Mouse (Mus musculus) embryonic fibroblast, embryonic 13.5 days (primary cell): Measurements from ENCODE around the gene Ctrb1. TPM values are rescaled to one million over a fixed set of nuclear protein-coding genes. Genes with fewer than 3 reads are reported as not detected.

Source experiments
- H3K27ac ChIP-seq: 2 replicates; pipeline ENCODE4 v1.5.1; 2012; ENCODE audit warnings: low read length, control low read depth, inconsistent platforms; ENCODE audit not compliant: insufficient read depth
- H3K4me1 ChIP-seq: 2 replicates; pipeline ENCODE4 v1.6.1; 2011; ENCODE audit warnings: low read length; ENCODE audit not compliant: control insufficient read depth, insufficient read depth
- H3K4me3 ChIP-seq: 2 replicates; pipeline ENCODE4 v1.5.1; 2011; ENCODE audit warnings: mild to moderate bottlenecking, control low read depth, low read length; ENCODE audit not compliant: insufficient read depth
- CTCF ChIP-seq: IDR thresholded peaks from 2 replicates; pipeline ENCODE4 v1.5.1; 2011; ENCODE audit warnings: mild to moderate bottlenecking, control low read depth, low read length, moderate library complexity, borderline replicate concordance; ENCODE audit not compliant: insufficient read depth
- POLR2A ChIP-seq: IDR thresholded peaks from 2 replicates; pipeline ENCODE4 v1.6.1; 2011; ENCODE audit warnings: low read depth, mild to moderate bottlenecking, control low read depth, low read length, moderate library complexity
- polyA plus RNA-seq: library from polyadenylated mRNA; stranded (reverse); fragments of >200 nt; gene quantifications from 2 replicates; pipeline ENCODE4 v1.2.4, GENCODE M21; 2011; ENCODE audit warnings: low read depth; ENCODE audit not compliant: missing spikeins, insufficient read length

Ctrb1 gene
- polyA plus RNA-seq, 1 experiment, result not detected

- H3K27ac ChIP-seq, result no peak overlapping the region
- TF ChIP-seq CTCF (no peak), POLR2A (no peak)
- no peaks in the 10 kb centered on the region for H3K4me1 ChIP-seq
- no peak overlapping the region for H3K4me3 ChIP-seq
Observed at GRCm38 (mm10) chr8:111697655-111698054, 6.8 kb upstream of the Ctrb1 start.

GRCm38 (mm10) chr8:111695441-111695840 lies 4.6 kb upstream of the Ctrb1 start:
- H3K4me3 ChIP-seq, result no peak overlapping the region
- no peaks in the 10 kb centered on the region for H3K4me1 ChIP-seq
- no peak overlapping the region for H3K27ac ChIP-seq
- TF ChIP-seq CTCF, result no peak
- TF ChIP-seq POLR2A, result no peak

- TF ChIP-seq POLR2A (no peak), CTCF (no peak)
- H3K27ac ChIP-seq, result no peak overlapping the region
- H3K4me3 ChIP-seq, result no peak overlapping the region
Observed at GRCm38 (mm10) chr8:111693261-111693741, 2.5 kb upstream of the Ctrb1 start.

GRCm38 (mm10) chr8:111686881-111687280 lies 3.9 kb downstream of the Ctrb1 start:
- Histone ChIP-seq H3K4me1 (no peaks in the 10 kb centered on the region), H3K27ac (no peak overlapping the region), H3K4me3 (no peak overlapping the region)
- TF ChIP-seq POLR2A (no peak), CTCF (no peak)

More at GRCm38 (mm10) chr8:111693261-111693741, 2.5 kb upstream of the Ctrb1 start:
- no peaks in the 10 kb centered on the region for H3K4me1 ChIP-seq

- no peak overlapping the region for H3K4me3 ChIP-seq
- TF ChIP-seq POLR2A, result no peak
Observed at GRCm38 (mm10) chr8:111682521-111682920, 8.3 kb downstream of the Ctrb1 start.

GRCm38 (mm10) chr8:111681153-111681552 lies 9.7 kb downstream of the Ctrb1 start:
- H3K4me3 ChIP-seq, result no peak overlapping the region
- no peaks in the 10 kb centered on the region for H3K4me1 ChIP-seq
- TF ChIP-seq CTCF (no peak), POLR2A (no peak)
- H3K27ac ChIP-seq, result no peak overlapping the region

More at GRCm38 (mm10) chr8:111682521-111682920, 8.3 kb downstream of the Ctrb1 start:
- no peak overlapping the region for H3K27ac ChIP-seq
- no peaks in the 10 kb centered on the region for H3K4me1 ChIP-seq

GRCm38 (mm10) chr8:111680423-111681028 lies 10.3 kb downstream of the Ctrb1 start:
- Histone ChIP-seq H3K4me3 (no peak overlapping the region), H3K4me1 (no peaks in the 10 kb centered on the region), H3K27ac (no peak overlapping the region)
- TF ChIP-seq CTCF, result no peak
- no peak for TF ChIP-seq POLR2A

GRCm38 (mm10) chr8:111678848-111679247 lies 12.0 kb downstream of the Ctrb1 start:
- H3K4me3 ChIP-seq, result no peak overlapping the region
- no peaks in the 10 kb centered on the region for H3K4me1 ChIP-seq
- H3K27ac ChIP-seq, result no peak overlapping the region
- no peak for TF ChIP-seq POLR2A
- no peak for TF ChIP-seq CTCF

GRCm38 (mm10) chr8:111678111-111678510 lies 12.7 kb downstream of the Ctrb1 start:
- H3K4me3 ChIP-seq, result no peak overlapping the region
- no peak overlapping the region for H3K27ac ChIP-seq
- TF ChIP-seq POLR2A, result no peak
- TF ChIP-seq CTCF, result peak; percentile 40; the same call in 1 of the 2 replicates
- no peaks in the 10 kb centered on the region for H3K4me1 ChIP-seq

GRCm38 (mm10) chr8:111676237-111676636 lies 14.6 kb downstream of the Ctrb1 start:
- Histone ChIP-seq H3K4me3 (no peak overlapping the region), H3K4me1 (no peaks in the 10 kb centered on the region)
- TF ChIP-seq POLR2A, result no peak
- TF ChIP-seq CTCF, result peak; percentile 21; the same call in 1 of the 2 replicates

GRCm38 (mm10) chr8:111666751-111667150 lies 24.1 kb downstream of the Ctrb1 start:
- Histone ChIP-seq H3K4me1 (no peaks in the 10 kb centered on the region), H3K4me3 (no peak overlapping the region), H3K27ac (no peak overlapping the region)
- no peak for TF ChIP-seq CTCF
- TF ChIP-seq POLR2A, result no peak

More at GRCm38 (mm10) chr8:111676237-111676636, 14.6 kb downstream of the Ctrb1 start:
- H3K27ac ChIP-seq, result no peak overlapping the region
